Mouse (Mus musculus) testis, adult 2 months (tissue): ENCODE measurements at regions not wholly inside any gene's neighbourhood (a gene's known extent, or its start where the extent isn't known, plus 50 kb on each side); places are given as distances from the start of the nearest gene placed in this dataset.

ENCODE experiments used
- CTCF ChIP-seq: fragments of 200-500 bp; IDR thresholded peaks from 2 replicates; pipeline ENCODE4 v1.5.1; 2012; ENCODE audit warnings: low read depth, mild to moderate bottlenecking, inconsistent platforms, low read length, moderate library complexity; ENCODE audit not compliant: control insufficient read depth, insufficient read depth, insufficient replicate concordance
- POLR2A ChIP-seq: fragments of 200-500 bp; IDR thresholded peaks from 2 replicates; pipeline ENCODE4 v1.6.1; 2012; ENCODE audit warnings: low read depth, mild to moderate bottlenecking, inconsistent platforms, low read length, moderate library complexity; ENCODE audit not compliant: control insufficient read depth

DNA sequence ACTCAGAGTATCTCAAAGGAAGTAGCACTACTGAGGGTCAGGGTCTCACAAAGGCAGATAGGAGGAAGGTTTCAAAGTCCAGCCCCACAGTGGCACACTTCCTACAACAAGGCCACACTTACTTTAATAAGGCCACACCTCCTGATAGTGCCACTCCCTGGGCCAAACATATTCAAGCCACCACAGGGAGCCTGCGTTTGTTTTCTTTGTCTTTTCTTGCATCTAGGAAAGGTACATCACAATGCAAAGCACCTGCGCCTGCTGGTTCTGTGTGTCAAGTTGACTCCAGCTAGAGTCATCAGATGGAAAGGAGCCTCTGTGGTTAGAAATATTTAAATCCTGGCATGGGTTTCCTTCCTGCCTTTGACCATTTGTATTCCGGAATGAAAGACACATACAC lies 355.4 kb upstream of the Castor2 start:
- TF ChIP-seq CTCF: no peak
- no peak for TF ChIP-seq POLR2A
